Mouse (Mus musculus): ENCODE results near the gene Lman1l. TPM values are rescaled to one million over a fixed set of nuclear protein-coding genes. Genes with fewer than 3 reads are reported as not detected.

Gene Lman1l
- polyA plus RNA-seq, 1 experiment from 2014 or later, result not detected

DNA sequence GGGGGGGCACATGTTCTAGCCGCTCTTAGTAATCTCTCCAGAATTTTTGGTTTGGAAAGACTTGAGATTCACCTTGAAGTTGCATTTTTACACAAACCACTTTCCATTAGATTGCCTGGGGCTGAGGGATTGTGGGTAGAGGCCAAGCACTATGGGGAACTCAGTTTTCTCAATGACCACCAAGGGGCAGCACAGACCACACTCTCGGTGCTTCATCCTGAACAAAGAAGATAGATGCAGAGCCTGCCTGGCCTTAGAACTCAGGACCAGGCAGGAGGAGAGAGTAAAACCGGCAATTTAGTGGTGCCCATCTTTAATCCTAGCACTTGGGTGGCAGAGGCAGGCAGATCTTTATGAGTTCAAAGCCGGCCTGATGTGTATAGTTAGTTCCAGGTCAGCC is 39.2 kb upstream of the Lman1l start:
- H3K9me3 ChIP-seq (ENCODE audit: control insufficient read depth, low read length), result no peaks in the 10 kb centered on the region
- no peaks in the 10 kb centered on the region for H3K27me3 ChIP-seq (ENCODE audit: control insufficient read depth, insufficient read depth, low read length)
- H3K27ac ChIP-seq (ENCODE audit: low read depth, low read length), result no peak overlapping the region
- H3K9ac ChIP-seq (ENCODE audit: low read length), result no peak overlapping the region
- no peak for ATAC-seq (ENCODE audit: insufficient read depth, low FRiP score, low TSS enrichment)
- no peak overlapping the region for H3K4me2 ChIP-seq (ENCODE audit: low read depth)
- 16% methylated on average over 4 of the region's 4 CpGs for WGBS
- H3K4me1 ChIP-seq (ENCODE audit: control insufficient read depth, insufficient read depth, low read length), result no peaks in the 10 kb centered on the region
- no peaks in the 10 kb centered on the region for H3K36me3 ChIP-seq (ENCODE audit: control insufficient read depth, insufficient read depth, low read length)
- DNase-seq (ENCODE audit: low spot score), result peak; percentile 77
- no peak overlapping the region for H3K4me3 ChIP-seq (ENCODE audit: low read depth, low read length)

DNA sequence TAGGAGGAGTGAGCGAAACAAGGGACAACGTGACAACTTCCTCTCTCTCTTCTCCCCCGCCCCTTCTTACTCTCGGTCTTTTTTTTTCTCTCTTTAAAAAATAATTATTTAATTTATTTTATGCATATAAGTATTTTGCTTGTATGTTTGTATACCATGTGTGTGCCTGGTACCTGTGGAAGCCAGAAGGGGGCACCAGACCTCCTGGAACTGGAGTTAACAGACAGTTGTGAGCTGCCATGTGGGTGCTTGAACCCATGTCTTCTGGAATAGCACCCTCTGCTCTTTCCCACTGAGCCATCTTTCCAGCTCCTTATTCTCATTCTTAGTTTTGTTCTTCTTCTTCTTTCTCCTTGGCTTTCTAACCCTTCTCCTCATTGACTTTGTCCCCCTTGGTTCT is 38.4 kb upstream of the Lman1l start:
- Histone ChIP-seq H3K9ac (ENCODE audit: low read length) (no peak overlapping the region), H3K9me3 (ENCODE audit: control insufficient read depth, low read length) (no peaks in the 10 kb centered on the region), H3K36me3 (ENCODE audit: control insufficient read depth, insufficient read depth, low read length) (no peaks in the 10 kb centered on the region), H3K4me2 (ENCODE audit: low read depth) (no peak overlapping the region), H3K4me1 (ENCODE audit: control insufficient read depth, insufficient read depth, low read length) (no peaks in the 10 kb centered on the region), H3K27me3 (ENCODE audit: control insufficient read depth, insufficient read depth, low read length) (no peaks in the 10 kb centered on the region), H3K4me3 (ENCODE audit: low read depth, low read length) (no peak overlapping the region), H3K27ac (ENCODE audit: low read depth, low read length) (no peak overlapping the region)
- DNase-seq (ENCODE audit: low spot score), result no peak
- WGBS, result 84% methylated on average over 4 of the region's 4 CpGs
- ATAC-seq (ENCODE audit: insufficient read depth, low FRiP score, low TSS enrichment), result no peak

DNA sequence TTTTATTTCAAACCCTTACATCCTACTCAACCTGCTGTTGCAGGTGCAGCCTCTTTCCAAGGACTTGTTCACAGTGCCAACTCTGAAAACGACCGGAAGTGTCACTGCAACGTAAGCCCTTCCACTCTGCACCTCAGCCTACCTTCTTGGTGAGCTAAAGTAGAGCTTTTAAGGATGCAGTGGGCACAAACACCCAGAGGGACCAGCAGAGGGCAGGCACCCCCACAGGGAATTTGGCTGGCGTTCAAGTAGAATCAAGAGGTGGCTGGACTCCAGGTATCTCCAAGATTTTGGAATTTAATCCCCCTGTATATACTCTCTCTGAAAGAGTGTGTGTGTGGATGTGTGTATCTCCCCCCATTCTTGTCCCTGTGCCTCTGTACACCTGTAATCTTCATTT is 37.3 kb upstream of the Lman1l start:
- no peak for DNase-seq (ENCODE audit: low spot score)
- ATAC-seq (ENCODE audit: insufficient read depth, low FRiP score, low TSS enrichment), result no peak
- Histone ChIP-seq H3K36me3 (ENCODE audit: control insufficient read depth, insufficient read depth, low read length) (no peaks in the 10 kb centered on the region), H3K27ac (ENCODE audit: low read depth, low read length) (no peak overlapping the region), H3K4me2 (ENCODE audit: low read depth) (no peak overlapping the region), H3K9ac (ENCODE audit: low read length) (no peak overlapping the region), H3K27me3 (ENCODE audit: control insufficient read depth, insufficient read depth, low read length) (no peaks in the 10 kb centered on the region), H3K4me3 (ENCODE audit: low read depth, low read length) (no peak overlapping the region), H3K4me1 (ENCODE audit: control insufficient read depth, insufficient read depth, low read length) (no peaks in the 10 kb centered on the region), H3K9me3 (ENCODE audit: control insufficient read depth, low read length) (no peaks in the 10 kb centered on the region)
- 70% methylated on average over 4 of the region's 4 CpGs for WGBS

DNA sequence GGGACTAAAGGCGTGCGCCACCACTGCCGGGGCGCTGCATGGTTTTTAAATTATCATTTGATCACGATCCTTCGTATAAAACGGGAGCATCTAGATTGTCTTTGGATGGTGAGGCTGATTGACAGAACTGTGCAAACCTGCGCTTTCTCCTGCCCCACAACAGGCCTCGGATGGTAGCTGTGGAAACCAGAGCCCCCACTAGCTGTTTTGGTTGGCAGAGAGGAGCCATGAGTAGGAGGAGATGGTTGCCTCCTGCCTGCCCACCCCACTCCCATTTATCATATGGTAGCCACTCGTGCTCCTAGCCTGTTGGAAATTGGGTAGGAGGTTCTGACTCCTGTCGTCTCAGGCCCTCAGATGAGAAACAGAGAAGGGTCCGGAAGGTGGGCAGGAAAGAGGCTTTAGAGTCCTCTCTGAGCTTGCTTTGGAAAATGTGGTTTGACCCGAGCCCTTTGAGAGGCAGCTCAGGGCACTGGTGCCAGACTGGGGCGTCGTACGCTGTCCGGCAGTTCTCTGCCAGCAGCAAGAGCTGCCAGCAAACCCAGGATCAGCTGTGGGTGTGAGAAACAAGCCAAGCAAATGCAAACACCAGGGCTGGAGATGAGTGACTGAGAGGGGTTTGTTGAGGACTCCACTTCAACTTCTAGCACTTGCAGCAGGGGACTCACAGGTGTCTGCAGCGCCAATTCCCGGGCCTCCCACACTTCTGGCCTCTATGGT is 36.2 kb upstream of the Lman1l start:
- H3K27me3 ChIP-seq (ENCODE audit: control insufficient read depth, insufficient read depth, low read length), result no peaks in the 10 kb centered on the region
- H3K9me3 ChIP-seq (ENCODE audit: control insufficient read depth, low read length), result no peaks in the 10 kb centered on the region
- no peak overlapping the region for H3K4me2 ChIP-seq (ENCODE audit: low read depth)
- H3K9ac ChIP-seq (ENCODE audit: low read length), result no peak overlapping the region
- H3K36me3 ChIP-seq (ENCODE audit: control insufficient read depth, insufficient read depth, low read length), result no peaks in the 10 kb centered on the region
- H3K27ac ChIP-seq (ENCODE audit: low read depth, low read length), result no peak overlapping the region
- DNase-seq (ENCODE audit: low spot score), result no peak
- WGBS, result 86% methylated on average over 19 of the region's 19 CpGs
- no peaks in the 10 kb centered on the region for H3K4me1 ChIP-seq (ENCODE audit: control insufficient read depth, insufficient read depth, low read length)
- ATAC-seq (ENCODE audit: insufficient read depth, low FRiP score, low TSS enrichment), result no peak
- no peak overlapping the region for H3K4me3 ChIP-seq (ENCODE audit: low read depth, low read length)

DNA sequence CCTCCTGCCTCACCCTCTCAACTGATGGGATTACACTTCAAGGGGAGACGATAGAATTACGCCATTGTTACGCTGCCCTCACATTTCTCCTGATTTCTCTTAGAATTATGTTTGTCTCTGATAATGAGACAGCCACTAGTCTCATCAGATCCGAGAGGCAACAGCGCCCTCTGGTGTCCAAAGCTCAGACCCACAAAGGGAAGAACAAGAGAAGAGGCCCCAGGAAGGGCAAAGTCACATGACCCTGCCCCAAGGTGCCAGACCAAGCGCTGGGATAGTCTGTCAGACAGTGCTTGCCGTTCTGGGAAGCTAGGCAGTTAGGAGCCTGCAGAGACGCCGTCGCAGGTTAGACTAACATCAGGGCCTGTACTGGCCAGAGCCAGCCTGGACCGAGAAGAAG is 35.2 kb upstream of the Lman1l start:
- Histone ChIP-seq H3K4me2 (ENCODE audit: low read depth) (peak overlapping the region; percentile 13; the same call in 1 of the 2 replicates), H3K27ac (ENCODE audit: low read depth, low read length) (no peak overlapping the region), H3K27me3 (ENCODE audit: control insufficient read depth, insufficient read depth, low read length) (no peaks in the 10 kb centered on the region), H3K4me1 (ENCODE audit: control insufficient read depth, insufficient read depth, low read length) (peaks cover 5% of the 10 kb centered on the region), H3K4me3 (ENCODE audit: low read depth, low read length) (no peak overlapping the region), H3K9ac (ENCODE audit: low read length) (peak overlapping the region; percentile 41), H3K36me3 (ENCODE audit: control insufficient read depth, insufficient read depth, low read length) (no peaks in the 10 kb centered on the region), H3K9me3 (ENCODE audit: control insufficient read depth, low read length) (no peaks in the 10 kb centered on the region)
- peak; percentile 95 for DNase-seq (ENCODE audit: low spot score)
- 3% methylated on average over 11 of the region's 11 CpGs for WGBS
- ATAC-seq (ENCODE audit: insufficient read depth, low FRiP score, low TSS enrichment), result peak; percentile 72

DNA sequence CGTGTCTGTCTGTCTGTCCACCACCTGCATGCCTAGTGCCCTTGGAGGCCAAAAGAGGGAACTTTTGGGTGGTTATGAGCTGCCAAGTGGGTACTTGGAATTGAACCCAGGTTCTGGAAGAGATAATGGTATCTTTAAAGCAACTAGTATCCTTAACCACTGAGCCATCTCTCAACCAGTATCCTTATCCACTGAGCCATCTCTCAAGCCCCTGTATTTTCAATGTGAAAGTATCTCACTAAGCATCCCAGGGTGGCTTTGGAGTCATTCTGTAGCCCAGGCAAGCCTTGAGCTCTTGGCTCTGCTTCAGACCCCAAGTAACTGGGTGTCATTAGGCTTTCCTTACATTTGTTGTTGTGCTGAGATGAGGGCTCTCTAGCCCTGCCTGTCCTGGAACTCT is 34.4 kb upstream of the Lman1l start:
- Histone ChIP-seq H3K4me3 (ENCODE audit: low read depth, low read length) (no peak overlapping the region), H3K36me3 (ENCODE audit: control insufficient read depth, insufficient read depth, low read length) (no peaks in the 10 kb centered on the region), H3K4me1 (ENCODE audit: control insufficient read depth, insufficient read depth, low read length) (peaks cover 9% of the 10 kb centered on the region), H3K27me3 (ENCODE audit: control insufficient read depth, insufficient read depth, low read length) (no peaks in the 10 kb centered on the region), H3K4me2 (ENCODE audit: low read depth) (no peak overlapping the region), H3K27ac (ENCODE audit: low read depth, low read length) (no peak overlapping the region), H3K9ac (ENCODE audit: low read length) (no peak overlapping the region), H3K9me3 (ENCODE audit: control insufficient read depth, low read length) (no peaks in the 10 kb centered on the region)
- ATAC-seq (ENCODE audit: insufficient read depth, low FRiP score, low TSS enrichment) (no peak), DNase-seq (ENCODE audit: low spot score) (no peak)
- WGBS, result 85% methylated on average over 1 of the region's 1 CpGs

DNA sequence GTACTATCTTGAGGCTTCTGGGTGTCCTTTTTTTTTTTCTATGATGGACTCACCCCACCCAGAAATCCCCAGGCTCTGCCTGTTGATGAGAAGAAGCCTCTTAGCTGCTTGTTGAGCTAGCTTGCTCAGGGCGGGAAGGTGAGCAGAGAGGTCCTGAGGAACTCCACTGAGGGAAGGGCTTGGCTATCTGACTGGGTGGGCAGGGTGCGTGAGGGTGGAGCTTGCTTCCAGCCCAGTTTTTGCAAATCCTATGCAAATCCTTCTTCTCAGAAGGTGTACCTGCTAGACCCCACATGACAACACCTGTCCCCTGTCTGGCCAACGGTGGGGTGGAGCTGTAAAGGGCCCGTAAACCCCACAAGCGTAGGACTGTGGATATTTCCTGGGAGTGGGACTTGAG is 32.7 kb upstream of the Lman1l start, which contains the start of gene Csk:
Gene Csk (minus strand): TSS at position 349 of the 400 bp plus-strand sequence.
- Histone ChIP-seq H3K4me3 (ENCODE audit: low read depth, low read length) (no peak within 1 kb of the TSS), H3K9me3 (ENCODE audit: control insufficient read depth, low read length) (no peaks in the 10 kb centered on the region), H3K4me1 (ENCODE audit: control insufficient read depth, insufficient read depth, low read length) (peaks cover 9% of the 10 kb centered on the region), H3K27me3 (ENCODE audit: control insufficient read depth, insufficient read depth, low read length) (no peaks in the 10 kb centered on the region), H3K9ac (ENCODE audit: low read length) (no peak within 1 kb of the TSS), H3K36me3 (ENCODE audit: control insufficient read depth, insufficient read depth, low read length) (no peaks in the 10 kb centered on the region), H3K27ac (ENCODE audit: low read depth, low read length) (no peak within 1 kb of the TSS), H3K4me2 (ENCODE audit: low read depth) (no peak within 1 kb of the TSS)
- no peak for DNase-seq (ENCODE audit: low spot score)
- 52% methylated on average over 5 of the region's 5 CpGs for whole genome bisulfite sequencing
- no peak for ATAC-seq (ENCODE audit: insufficient read depth, low FRiP score, low TSS enrichment)

DNA sequence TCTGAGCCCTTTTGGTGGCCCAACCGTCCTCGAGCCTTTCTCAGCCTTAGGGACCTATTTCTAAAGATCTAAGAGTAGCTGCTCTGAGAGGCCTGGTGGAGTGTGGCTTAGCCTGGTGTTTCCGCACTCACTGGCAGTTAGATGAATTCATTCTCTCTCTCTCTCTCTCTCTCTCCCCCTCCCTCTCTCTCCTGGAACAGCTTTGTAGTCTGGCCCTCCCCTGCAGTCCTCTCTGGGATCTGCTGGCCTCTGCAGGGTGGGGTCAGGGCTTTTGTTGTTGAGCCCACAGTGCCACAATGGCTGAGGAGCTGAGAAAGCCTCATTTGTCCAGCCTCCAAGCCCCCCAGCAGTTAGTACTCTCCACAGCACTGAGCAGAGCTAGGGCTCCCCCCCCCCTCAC is 32.3 kb upstream of the Lman1l start:
- peaks cover 9% of the 10 kb centered on the region for H3K4me1 ChIP-seq (ENCODE audit: control insufficient read depth, insufficient read depth, low read length)
- no peak overlapping the region for H3K27ac ChIP-seq (ENCODE audit: low read depth, low read length)
- H3K4me2 ChIP-seq (ENCODE audit: low read depth), result no peak overlapping the region
- ATAC-seq (ENCODE audit: insufficient read depth, low FRiP score, low TSS enrichment) (no peak), DNase-seq (ENCODE audit: low spot score) (no peak)
- H3K4me3 ChIP-seq (ENCODE audit: low read depth, low read length), result no peak overlapping the region
- no peaks in the 10 kb centered on the region for H3K9me3 ChIP-seq (ENCODE audit: control insufficient read depth, low read length)
- 18% methylated on average over 3 of the region's 3 CpGs for WGBS
- H3K9ac ChIP-seq (ENCODE audit: low read length), result no peak overlapping the region
- no peaks in the 10 kb centered on the region for H3K36me3 ChIP-seq (ENCODE audit: control insufficient read depth, insufficient read depth, low read length)
- H3K27me3 ChIP-seq (ENCODE audit: control insufficient read depth, insufficient read depth, low read length), result no peaks in the 10 kb centered on the region

DNA sequence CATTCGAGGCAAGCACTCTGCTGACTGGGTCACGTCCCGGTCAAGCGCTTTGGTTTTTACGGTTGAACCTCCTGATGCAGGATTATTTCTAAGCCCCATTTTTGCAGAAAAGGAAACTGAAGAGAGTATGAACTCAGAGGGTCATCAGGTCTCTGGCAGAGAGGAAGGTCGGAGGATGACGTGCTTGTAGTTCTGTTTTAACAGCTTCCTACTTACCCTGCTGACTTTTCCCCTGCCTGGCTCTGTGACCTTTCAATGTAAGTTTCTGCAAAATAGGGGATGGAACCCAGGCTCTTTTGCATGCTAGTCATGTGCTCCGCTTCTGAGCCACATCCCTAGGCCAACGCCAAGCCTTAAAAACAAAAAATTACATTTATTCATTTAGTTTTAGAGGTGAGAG is 31.8 kb upstream of the Lman1l start:
- H3K4me2 ChIP-seq (ENCODE audit: low read depth), result no peak overlapping the region
- 69% methylated on average over 9 of the region's 9 CpGs for WGBS
- H3K4me3 ChIP-seq (ENCODE audit: low read depth, low read length), result no peak overlapping the region
- H3K36me3 ChIP-seq (ENCODE audit: control insufficient read depth, insufficient read depth, low read length), result no peaks in the 10 kb centered on the region
- ATAC-seq (ENCODE audit: insufficient read depth, low FRiP score, low TSS enrichment) (no peak), DNase-seq (ENCODE audit: low spot score) (no peak)
- H3K9me3 ChIP-seq (ENCODE audit: control insufficient read depth, low read length), result no peaks in the 10 kb centered on the region
- H3K27me3 ChIP-seq (ENCODE audit: control insufficient read depth, insufficient read depth, low read length), result no peaks in the 10 kb centered on the region
- no peak overlapping the region for H3K27ac ChIP-seq (ENCODE audit: low read depth, low read length)
- H3K4me1 ChIP-seq (ENCODE audit: control insufficient read depth, insufficient read depth, low read length), result peaks cover 9% of the 10 kb centered on the region
- no peak overlapping the region for H3K9ac ChIP-seq (ENCODE audit: low read length)

Measured in neural tube, embryonic 11.5 days (tissue).